Mouse (Mus musculus) embryonic facial prominence, embryonic 13.5 days (tissue): ENCODE results near the gene Cobl. TPM values are rescaled to one million over a fixed set of nuclear protein-coding genes. Genes with fewer than 3 reads are reported as not detected.

Experiments
- ATAC-seq: fragments of 200-750 bp; cut with Nextera tagmentation; 2 replicates; pipeline ENCODE4 v1.8.0; 2017; ENCODE audit warnings: low read depth; ENCODE audit not compliant: insufficient number of reproducible peaks, insufficient read depth, low FRiP score, low TSS enrichment
- H3K27ac ChIP-seq: fragments of 300-500 bp; sonication (generic); 2 replicates; pipeline ENCODE4 v1.5.1; 2015; ENCODE audit warnings: moderate library complexity, mild to moderate bottlenecking, inconsistent platforms
- H3K27me3 ChIP-seq: fragments of 300-500 bp; sonication (generic); 2 replicates; pipeline ENCODE4 v1.6.1; 2015; ENCODE audit warnings: mild to moderate bottlenecking, inconsistent platforms
- H3K36me3 ChIP-seq: fragments of 300-500 bp; sonication (generic); 2 replicates; pipeline ENCODE4 v1.6.1; 2015; ENCODE audit warnings: mild to moderate bottlenecking, inconsistent platforms
- H3K4me1 ChIP-seq: fragments of 300-500 bp; sonication (generic); 2 replicates; pipeline ENCODE4 v1.6.1; 2015; ENCODE audit warnings: inconsistent platforms
- H3K4me2 ChIP-seq: fragments of 300-500 bp; sonication (generic); 2 replicates; pipeline ENCODE4 v1.6.1; 2015; ENCODE audit warnings: moderate library complexity, mild to moderate bottlenecking, inconsistent platforms
- H3K4me3 ChIP-seq: fragments of 300-500 bp; sonication (generic); 2 replicates; pipeline ENCODE4 v1.5.1; 2015; ENCODE audit warnings: mild to moderate bottlenecking, inconsistent platforms
- H3K9ac ChIP-seq: fragments of 300-500 bp; sonication (generic); 2 replicates; pipeline ENCODE4 v1.6.1; 2015; ENCODE audit warnings: mild to moderate bottlenecking, inconsistent platforms
- H3K9me3 ChIP-seq: fragments of 300-500 bp; sonication (generic); 2 replicates; pipeline ENCODE4 v1.6.1; 2016; ENCODE audit warnings: inconsistent platforms
- WGBS: fragments of 180-500 bp; shearing (Covaris S2); methylation state at CpG from one replicate; pipeline ENCODE4 v1.1.7; 2015; ENCODE audit warnings: mixed read lengths; 5-methylcytosine and 5-hydroxymethylcytosine counted together
- polyA plus RNA-seq: library from polyadenylated mRNA; unstranded; fragments of >200 nt; fragmentation: Nextera tagmentation; extraction: Ambion mirVana; gene quantifications from 2 replicates; pipeline ENCODE4 v1.2.1, GENCODE M21; 2015

Cobl gene
- polyA plus RNA-seq, 1 experiment from 2014 or later = 5.6 TPM

DNA sequence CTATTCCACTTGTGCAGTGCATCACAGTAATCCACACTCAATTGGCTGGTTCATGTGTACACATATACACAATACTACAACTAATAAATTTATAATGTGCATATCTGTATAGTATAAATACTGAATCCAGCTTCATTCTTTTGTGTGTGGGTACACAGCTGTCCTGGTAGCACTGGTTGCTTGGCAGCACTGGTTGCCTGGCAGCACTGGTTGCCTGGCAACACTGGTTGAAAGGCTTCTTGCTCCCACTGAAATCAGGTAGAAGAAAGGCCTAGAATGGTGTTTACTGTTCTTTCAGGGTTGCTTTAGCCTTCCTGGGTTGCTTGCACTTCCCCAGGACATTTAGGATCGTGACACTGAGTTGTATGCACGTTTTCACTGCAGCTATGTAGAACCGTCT lies 49.4 kb downstream of the Cobl start:
- 64% methylated on average over 3 of the region's 3 CpGs for WGBS
- no peaks in the 10 kb centered on the region for H3K9me3 ChIP-seq
- no peak overlapping the region for H3K4me3 ChIP-seq

DNA sequence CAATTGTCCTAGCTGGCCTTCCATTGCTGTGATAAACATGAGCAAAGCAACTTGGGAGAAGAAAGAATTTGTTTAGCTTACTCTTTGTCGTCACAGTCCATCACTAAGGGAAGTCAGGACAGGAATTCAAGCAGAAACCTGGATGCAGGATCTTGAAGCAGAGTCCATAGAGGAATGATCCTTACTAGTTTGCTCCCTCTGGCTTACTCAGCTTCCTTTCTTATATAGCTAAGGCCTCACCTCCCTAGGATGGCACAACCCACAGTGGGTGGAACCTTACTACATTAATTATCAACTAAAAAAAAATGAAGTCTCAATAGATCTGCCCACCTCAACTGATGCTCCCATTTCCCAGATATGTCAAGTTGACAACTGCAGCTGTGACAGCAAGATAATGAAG lies 52.8 kb downstream of the Cobl start:
- no peaks in the 10 kb centered on the region for H3K36me3 ChIP-seq
- H3K9ac ChIP-seq = no peak overlapping the region
- no peak overlapping the region for H3K27ac ChIP-seq
- 63% methylated on average over 1 of the region's 1 CpGs for WGBS
- H3K27me3 ChIP-seq = no peaks in the 10 kb centered on the region
- H3K4me2 ChIP-seq = no peak overlapping the region
- no peaks in the 10 kb centered on the region for H3K4me1 ChIP-seq
- no peaks in the 10 kb centered on the region for H3K9me3 ChIP-seq
- H3K4me3 ChIP-seq = no peak overlapping the region
- no peak for ATAC-seq

More for the DNA sequence above, 49.4 kb downstream of the Cobl start:
- Histone ChIP-seq H3K27me3 (no peaks in the 10 kb centered on the region), H3K4me2 (no peak overlapping the region), H3K9ac (no peak overlapping the region), H3K27ac (no peak overlapping the region), H3K36me3 (no peaks in the 10 kb centered on the region), H3K4me1 (no peaks in the 10 kb centered on the region; the same call in 1 of the 2 replicates)
- no peak for ATAC-seq

DNA sequence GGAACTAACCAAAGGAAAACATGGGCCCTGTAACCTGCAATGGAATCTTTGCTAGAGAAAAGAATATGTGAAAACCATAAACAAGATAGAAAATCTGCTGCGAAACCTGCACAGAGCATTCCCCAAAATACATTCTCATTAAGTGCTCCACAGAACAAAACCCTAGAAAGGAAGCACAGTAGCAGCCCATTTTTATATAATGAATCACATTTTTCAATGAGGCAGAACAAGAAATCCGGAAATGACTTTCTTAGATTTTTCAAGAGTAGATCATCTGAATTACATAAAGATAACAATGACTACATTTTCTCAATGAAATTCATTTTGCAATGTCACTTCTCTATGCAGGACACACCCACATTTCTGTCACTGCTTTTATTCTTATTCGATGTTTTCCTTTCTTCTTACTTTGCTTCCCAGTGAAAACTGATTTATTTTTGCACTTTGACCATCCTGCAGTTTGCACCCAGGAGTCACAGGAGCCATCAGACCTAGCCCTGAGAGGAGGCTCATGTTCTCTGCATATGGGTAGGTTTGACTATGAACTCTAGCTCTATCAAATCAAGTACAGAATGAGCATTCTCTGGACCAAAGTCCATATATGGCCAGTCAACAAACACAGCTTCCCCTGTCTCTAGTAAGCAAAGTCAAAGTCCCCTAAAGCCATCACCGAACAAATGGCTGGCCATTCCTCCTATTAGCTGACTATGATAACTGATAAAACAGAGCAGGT lies 53.5 kb downstream of the Cobl start:
- no peak overlapping the region for H3K4me3 ChIP-seq
- no peak for ATAC-seq
- no peaks in the 10 kb centered on the region for H3K9me3 ChIP-seq
- H3K27ac ChIP-seq = no peak overlapping the region
- 96% methylated on average over 4 of the region's 4 CpGs for WGBS
- H3K9ac ChIP-seq = no peak overlapping the region
- no peak overlapping the region for H3K4me2 ChIP-seq
- H3K36me3 ChIP-seq = no peaks in the 10 kb centered on the region
- H3K4me1 ChIP-seq = no peaks in the 10 kb centered on the region
- no peaks in the 10 kb centered on the region for H3K27me3 ChIP-seq

DNA sequence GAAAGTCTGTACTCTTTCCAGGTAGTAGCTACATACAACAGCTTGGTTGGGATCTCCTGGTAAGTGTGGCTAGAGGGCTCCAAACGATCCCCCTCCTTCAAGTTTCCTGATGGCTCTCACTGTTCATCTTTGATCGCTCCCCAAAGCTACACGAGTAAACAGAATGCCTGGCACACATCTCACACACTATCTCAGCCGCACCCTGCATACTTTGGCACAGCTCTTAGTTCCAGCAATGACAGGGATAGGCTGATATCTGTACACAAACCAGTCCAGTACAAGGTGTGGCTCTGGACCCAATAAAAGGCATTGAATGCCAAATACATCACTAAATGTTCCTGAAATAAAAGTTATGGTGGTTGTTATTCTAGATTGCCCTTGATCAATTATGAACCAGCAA lies 55.3 kb downstream of the Cobl start:
- no peaks in the 10 kb centered on the region for H3K9me3 ChIP-seq
- no peaks in the 10 kb centered on the region for H3K36me3 ChIP-seq
- H3K27ac ChIP-seq = no peak overlapping the region
- H3K9ac ChIP-seq = no peak overlapping the region
- H3K27me3 ChIP-seq = no peaks in the 10 kb centered on the region
- ATAC-seq = no peak
- WGBS = 75% methylated on average over 4 of the region's 4 CpGs
- no peaks in the 10 kb centered on the region for H3K4me1 ChIP-seq
- no peak overlapping the region for H3K4me3 ChIP-seq
- no peak overlapping the region for H3K4me2 ChIP-seq

DNA sequence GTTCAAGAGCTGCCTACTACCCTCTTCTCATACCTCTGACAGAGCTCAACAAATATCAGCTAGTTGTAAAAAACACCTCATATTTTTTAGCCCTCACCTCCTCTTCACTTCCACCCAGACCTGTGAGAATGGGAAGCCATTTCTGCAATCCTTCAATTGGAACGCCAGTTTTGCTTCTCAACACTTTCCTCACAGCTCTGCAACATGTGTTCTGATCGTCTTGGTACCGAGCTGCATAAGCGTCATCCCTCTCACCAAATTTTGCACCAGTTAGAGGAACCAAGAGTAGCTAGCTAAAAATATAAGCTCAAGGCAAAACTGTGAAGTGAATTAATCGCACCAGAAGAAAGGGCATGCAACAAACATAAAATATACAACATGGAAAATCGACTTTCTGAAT lies 56.9 kb downstream of the Cobl start:
- no peak for ATAC-seq
- 88% methylated on average over 6 of the region's 6 CpGs for WGBS
- no peak overlapping the region for H3K4me3 ChIP-seq

DNA sequence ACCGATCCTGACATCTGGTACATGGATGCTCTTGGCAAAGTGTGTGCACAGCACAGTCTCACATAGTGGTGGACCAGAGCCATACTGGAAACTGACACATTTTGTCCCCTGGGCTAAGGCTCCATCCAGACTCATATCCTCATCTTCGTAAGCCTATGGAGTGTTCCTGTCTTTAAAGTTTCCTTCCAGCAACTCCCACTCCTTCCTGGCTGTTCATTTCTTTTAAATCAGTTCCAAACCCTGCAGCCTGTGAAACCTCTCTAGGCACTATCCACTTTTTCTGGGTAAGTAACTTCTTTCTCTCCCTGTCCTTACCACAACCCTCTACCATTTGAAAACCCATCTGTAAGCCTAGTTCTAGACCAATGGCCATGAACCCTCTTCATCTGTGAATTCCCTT lies 64.9 kb downstream of the Cobl start:
- Histone ChIP-seq H3K27ac (no peak overlapping the region), H3K27me3 (no peaks in the 10 kb centered on the region), H3K9me3 (no peaks in the 10 kb centered on the region), H3K36me3 (no peaks in the 10 kb centered on the region), H3K4me1 (peaks cover 7% of the 10 kb centered on the region), H3K9ac (no peak overlapping the region), H3K4me3 (no peak overlapping the region), H3K4me2 (no peak overlapping the region)
- WGBS = 89% methylated on average over 2 of the region's 2 CpGs
- ATAC-seq = no peak

More for the DNA sequence above, 56.9 kb downstream of the Cobl start:
- no peak overlapping the region for H3K9ac ChIP-seq
- no peaks in the 10 kb centered on the region for H3K36me3 ChIP-seq
- no peaks in the 10 kb centered on the region for H3K4me1 ChIP-seq
- no peak overlapping the region for H3K27ac ChIP-seq
- no peaks in the 10 kb centered on the region for H3K27me3 ChIP-seq
- H3K4me2 ChIP-seq = no peak overlapping the region
- H3K9me3 ChIP-seq = no peaks in the 10 kb centered on the region

DNA sequence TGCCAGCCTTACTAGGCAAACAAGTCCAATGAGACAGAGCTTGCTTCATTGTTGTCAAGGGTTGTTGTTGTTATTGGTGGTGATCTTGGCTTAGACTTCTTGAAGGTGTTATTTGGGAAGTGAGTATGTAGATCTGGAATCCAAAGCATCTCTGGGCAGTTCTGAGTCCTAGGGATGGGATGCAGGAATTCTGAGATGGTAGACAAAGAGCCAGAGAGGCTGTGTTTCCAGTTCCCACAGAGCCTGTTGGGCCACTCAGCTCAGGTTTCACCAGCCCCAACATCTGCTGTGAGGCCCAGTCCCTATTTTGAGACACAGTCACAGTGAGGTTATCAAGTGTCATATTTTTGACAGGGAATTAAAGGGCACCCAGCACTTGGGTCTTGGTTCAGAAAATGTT lies 68.6 kb downstream of the Cobl start:
- Histone ChIP-seq H3K9me3 (no peaks in the 10 kb centered on the region), H3K27me3 (no peaks in the 10 kb centered on the region), H3K4me3 (no peak overlapping the region), H3K4me1 (peaks cover 7% of the 10 kb centered on the region), H3K9ac (no peak overlapping the region), H3K27ac (no peak overlapping the region), H3K4me2 (no peak overlapping the region), H3K36me3 (no peaks in the 10 kb centered on the region)
- ATAC-seq = no peak

DNA sequence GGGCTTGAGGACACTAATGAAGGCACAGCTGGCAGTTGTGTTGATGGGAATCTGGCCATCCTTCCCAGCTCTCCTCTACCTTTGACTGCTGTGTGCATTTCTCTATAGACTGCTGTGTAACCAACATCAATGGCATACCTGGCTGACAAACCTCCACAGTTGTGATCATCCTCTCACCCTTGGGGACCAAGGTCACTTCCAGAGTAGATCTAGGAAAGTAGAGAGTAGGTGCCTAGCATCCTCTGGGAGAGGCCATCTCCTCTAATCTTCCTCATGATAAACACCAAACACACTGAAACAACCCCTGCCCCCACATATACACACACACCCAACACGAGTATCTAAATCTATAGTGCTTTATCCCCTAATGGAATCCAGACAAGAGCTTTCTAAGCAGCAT lies 70.1 kb downstream of the Cobl start:
- H3K9me3 ChIP-seq = no peaks in the 10 kb centered on the region
- ATAC-seq = no peak
- H3K36me3 ChIP-seq = no peaks in the 10 kb centered on the region
- no peaks in the 10 kb centered on the region for H3K27me3 ChIP-seq
- no peak overlapping the region for H3K9ac ChIP-seq
- H3K4me2 ChIP-seq = no peak overlapping the region
- peaks cover 7% of the 10 kb centered on the region for H3K4me1 ChIP-seq
- no peak overlapping the region for H3K27ac ChIP-seq
- 46% methylated on average over 1 of the region's 1 CpGs for whole genome bisulfite sequencing
- no peak overlapping the region for H3K4me3 ChIP-seq

DNA sequence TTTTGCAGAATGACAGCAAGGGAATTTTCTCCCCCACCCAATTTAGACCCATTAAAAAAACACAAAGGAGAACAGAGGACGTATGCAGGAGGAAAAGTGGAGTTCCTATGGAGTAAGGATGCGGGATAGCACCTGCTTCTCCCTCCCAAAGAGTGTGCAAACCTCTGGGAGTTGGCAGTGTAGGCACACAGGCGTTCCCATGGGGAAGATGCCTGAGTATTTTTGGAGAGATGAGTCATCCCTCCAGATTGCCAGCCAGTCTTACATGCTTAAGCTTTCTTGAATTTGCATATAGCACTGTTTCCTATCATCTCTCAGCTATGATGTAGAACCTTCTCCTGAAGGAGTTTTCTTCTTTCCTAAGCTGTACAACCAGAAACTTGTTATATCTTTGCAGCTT lies 70.6 kb downstream of the Cobl start:
- no peak overlapping the region for H3K9ac ChIP-seq
- WGBS = 72% methylated on average over 3 of the region's 3 CpGs
- no peak overlapping the region for H3K4me2 ChIP-seq
- peaks cover 7% of the 10 kb centered on the region for H3K4me1 ChIP-seq
- no peak overlapping the region for H3K4me3 ChIP-seq
- no peaks in the 10 kb centered on the region for H3K36me3 ChIP-seq
- no peaks in the 10 kb centered on the region for H3K27me3 ChIP-seq
- no peaks in the 10 kb centered on the region for H3K9me3 ChIP-seq
- no peak overlapping the region for H3K27ac ChIP-seq
- ATAC-seq = no peak

DNA sequence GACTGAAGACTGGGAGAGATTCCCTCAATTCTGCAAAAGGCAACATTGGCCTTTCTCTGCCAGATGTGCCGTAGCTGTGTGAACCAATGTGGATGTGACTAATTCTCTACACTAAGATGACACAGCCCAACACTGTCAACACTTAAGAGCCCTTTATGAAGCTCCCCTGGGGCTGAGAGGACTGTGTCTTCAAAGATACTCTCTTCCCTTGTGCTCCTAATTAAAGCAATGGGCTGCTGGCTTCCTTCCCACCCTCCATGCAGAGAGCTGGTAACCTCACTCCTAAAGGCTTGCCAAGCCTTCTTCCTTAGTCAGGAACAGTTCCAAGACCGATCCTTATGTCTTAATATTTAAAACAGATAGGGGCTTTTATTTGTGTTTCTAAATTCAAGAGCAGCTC lies 79.9 kb downstream of the Cobl start:
- 0 out of 2 replicates have a peak, but pooled peaks have one; percentile 68 for ATAC-seq
- Histone ChIP-seq H3K27ac (no peak overlapping the region), H3K4me1 (peaks cover 10% of the 10 kb centered on the region), H3K9ac (no peak overlapping the region), H3K4me2 (no peak overlapping the region), H3K9me3 (no peaks in the 10 kb centered on the region), H3K36me3 (no peaks in the 10 kb centered on the region), H3K27me3 (no peaks in the 10 kb centered on the region), H3K4me3 (no peak overlapping the region)
- 32% methylated on average over 2 of the region's 2 CpGs for WGBS

DNA sequence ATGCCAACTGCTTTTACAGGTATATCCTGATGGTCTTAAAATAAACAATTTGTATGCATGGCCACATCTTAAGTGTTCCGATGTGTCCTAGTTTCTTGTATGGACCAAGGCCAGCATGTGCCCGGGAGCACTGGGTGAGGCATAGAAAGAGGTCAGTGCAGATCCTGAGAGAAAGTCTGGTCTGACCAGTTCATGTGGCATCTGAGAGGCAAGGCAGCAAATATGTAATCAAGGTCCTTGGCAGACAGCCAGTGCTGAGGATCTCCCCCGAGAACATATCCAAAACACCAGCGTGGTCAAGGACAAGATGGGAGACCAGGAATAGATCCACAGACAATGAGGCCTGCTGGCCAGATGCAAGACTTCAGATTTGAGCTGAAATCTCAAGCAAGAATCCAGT lies 81.8 kb downstream of the Cobl start:
- Histone ChIP-seq H3K4me1 (peaks cover 10% of the 10 kb centered on the region), H3K27me3 (no peaks in the 10 kb centered on the region), H3K27ac (no peak overlapping the region), H3K4me3 (no peak overlapping the region), H3K9me3 (no peaks in the 10 kb centered on the region), H3K36me3 (no peaks in the 10 kb centered on the region), H3K9ac (no peak overlapping the region), H3K4me2 (no peak overlapping the region)
- 76% methylated on average over 4 of the region's 4 CpGs for WGBS
- ATAC-seq = no peak

DNA sequence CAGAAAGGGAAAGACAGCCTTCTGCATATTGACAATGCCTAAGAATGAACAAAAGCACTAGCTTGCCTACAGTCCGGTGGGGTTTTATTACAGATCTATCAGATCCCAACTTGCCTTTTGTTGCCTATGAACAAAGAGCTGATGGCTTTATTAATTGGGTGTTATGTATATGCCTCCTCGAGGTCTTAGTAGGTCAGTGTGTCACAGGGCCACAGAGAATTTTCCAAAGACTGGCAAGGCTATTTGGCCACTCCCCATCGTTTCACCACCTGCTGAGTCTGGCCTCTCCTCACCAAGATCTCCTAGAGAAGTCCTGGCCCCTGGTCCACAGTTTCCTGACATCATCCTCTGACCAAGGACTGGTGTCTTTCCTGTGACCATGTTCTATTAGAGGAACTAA lies 83.7 kb downstream of the Cobl start:
- Histone ChIP-seq H3K27me3 (no peaks in the 10 kb centered on the region), H3K4me2 (no peak overlapping the region), H3K9ac (no peak overlapping the region), H3K36me3 (no peaks in the 10 kb centered on the region), H3K4me1 (peaks cover 10% of the 10 kb centered on the region), H3K4me3 (no peak overlapping the region), H3K27ac (no peak overlapping the region), H3K9me3 (no peaks in the 10 kb centered on the region)
- ATAC-seq = no peak
- 76% methylated on average over 3 of the region's 3 CpGs for WGBS
